Mouse (Mus musculus) T-helper 17 cell (primary cell): Measurements from ENCODE around the gene Ddx3x.
"Not testable (repeated sequence)": the region's sequence is repeated elsewhere in the genome, so short reads cannot be mapped to it uniquely, and the experiment has no call there.

Source experiments
- in situ Hi-C, 2 experiments: fragments of 300-600 bp; cut with MboI, MseI; formaldehyde crosslinking; loops; 1 replicate in 1 of 2; 2 replicates in 1 of 2; pipeline ENCODE4 v1.15.1; 2025; ENCODE audit warnings: high pct_unique_total_duplicates in 2 of 2

Ddx3x gene

DNA sequence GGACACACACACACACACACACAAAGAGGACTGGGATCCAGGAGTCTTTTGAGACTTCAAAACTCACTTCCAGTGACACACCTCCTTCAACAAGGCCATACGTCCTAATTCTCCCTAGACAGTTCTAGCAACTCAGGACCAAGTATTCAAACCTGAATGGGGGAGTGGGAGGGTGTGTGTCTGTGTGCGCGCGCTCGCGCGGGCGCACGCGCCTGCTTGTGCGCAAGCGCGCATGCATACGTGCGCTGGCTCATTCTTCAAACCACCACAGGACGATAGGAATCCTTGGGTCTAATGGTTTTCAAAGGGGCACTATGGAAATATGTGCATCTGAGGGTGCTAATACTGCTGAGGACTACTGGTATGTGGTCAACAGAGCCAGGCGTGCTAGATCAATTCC lies 1.8 kb upstream of the Ddx3x start:
- in situ Hi-C loops: loop anchor here in 1 of 2 experiments (5.0 kb wide), 1 partner anchor 37 kb away; no protein-coding TSS in a partner anchor

DNA sequence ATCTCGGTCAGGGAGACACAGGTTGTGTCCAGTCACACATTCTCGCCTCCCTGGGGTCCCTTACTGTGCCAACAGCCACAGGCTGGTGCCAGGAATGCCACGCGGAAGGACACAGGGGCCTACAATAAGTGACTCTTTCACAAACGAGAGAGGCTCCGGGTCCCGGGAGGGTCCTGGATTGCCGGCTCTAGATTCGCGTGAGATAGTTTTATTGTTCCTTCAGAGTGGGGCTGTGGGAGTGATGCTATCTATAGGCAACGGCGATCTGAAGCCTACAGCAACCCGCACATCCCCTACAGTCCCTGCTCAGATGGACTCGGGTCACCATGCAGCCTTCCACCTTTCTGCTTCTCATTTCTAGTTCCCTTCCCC lies 747 bp upstream of the Ddx3x start:
- in situ Hi-C loops: loop anchor here in 1 of 2 experiments (5.0 kb wide), 1 partner anchor 48 kb away; no protein-coding TSS in a partner anchor

DNA sequence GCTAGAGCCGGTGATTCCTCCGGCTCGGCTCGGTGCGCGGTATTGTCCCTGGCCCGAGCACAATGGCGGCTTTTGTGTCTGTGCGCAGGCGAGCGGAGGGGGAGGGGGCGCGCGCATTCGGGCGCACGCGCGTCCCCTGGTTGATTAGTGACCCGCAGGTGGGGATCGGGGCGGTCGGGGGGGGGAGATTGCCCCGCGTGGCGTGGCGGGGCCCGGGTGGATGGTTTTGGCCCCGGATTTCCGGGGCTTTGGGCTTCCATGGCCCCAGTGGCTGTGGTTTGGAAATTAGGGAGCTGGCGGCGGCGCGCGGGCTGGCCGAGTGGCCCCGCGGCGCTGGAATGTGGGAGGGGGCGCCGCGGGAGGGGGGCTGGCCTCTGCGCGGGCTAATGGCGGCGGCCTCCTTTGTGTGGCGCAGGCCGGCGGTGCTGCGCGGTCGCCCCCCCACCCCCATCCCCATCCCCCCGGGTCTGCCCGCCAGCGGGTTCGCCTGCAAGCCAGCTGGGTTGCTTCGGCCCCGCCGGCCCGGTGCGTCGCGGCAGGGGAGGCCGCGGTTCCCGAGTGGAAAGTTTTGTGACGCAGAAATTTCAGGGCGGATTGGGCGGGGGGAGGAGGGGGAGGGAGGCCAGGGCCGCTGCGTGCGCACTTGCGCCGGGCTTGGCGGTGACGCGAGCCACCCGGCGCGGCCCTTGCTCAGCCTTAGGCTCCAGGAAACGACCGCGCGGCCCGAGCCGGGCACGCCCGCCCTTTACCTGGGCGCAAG lies 739 bp downstream of the Ddx3x start:
- in situ Hi-C loops: loop anchor here in 1 of 2 experiments (5.0 kb wide), 1 partner anchor 49 kb away; no protein-coding TSS in a partner anchor

DNA sequence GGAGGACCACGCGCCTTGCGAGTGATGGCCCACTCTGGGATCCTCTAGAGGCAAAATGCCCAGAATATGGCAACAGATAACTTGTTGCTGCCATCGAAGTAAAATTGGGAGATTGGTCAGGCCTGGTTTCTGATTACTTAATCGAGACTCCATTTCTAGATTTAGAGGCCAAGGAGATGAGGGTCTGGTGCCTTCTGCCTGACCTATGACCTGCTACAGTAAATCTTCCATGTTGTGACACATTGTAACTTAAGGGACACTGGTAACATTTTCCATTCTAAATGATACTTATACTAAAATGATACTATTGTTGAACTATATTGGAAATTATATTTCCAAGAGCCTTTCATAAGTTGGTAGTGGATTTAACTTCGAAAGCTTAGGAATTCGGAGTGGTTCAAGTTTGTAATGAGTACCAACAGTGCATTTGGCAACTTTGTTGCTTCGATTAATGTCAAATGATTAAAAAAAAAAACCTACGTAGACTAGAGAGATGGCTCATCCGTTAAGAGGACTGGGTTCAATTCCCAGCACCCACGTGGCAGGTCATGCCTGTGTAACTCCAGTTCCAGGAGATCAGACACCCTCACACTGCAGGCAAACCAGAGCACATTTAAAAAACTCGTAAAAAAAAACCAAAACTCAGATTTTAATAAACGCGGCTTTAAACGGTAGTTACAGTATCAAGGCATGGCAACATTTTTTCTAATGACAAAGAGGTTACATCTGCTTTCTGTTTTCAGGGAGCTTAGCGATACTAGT lies 1.5 kb downstream of the Ddx3x start:
- in situ Hi-C loops: loop anchor here in 1 of 2 experiments (5.0 kb wide), 1 partner anchor 50 kb away; no protein-coding TSS in a partner anchor

DNA sequence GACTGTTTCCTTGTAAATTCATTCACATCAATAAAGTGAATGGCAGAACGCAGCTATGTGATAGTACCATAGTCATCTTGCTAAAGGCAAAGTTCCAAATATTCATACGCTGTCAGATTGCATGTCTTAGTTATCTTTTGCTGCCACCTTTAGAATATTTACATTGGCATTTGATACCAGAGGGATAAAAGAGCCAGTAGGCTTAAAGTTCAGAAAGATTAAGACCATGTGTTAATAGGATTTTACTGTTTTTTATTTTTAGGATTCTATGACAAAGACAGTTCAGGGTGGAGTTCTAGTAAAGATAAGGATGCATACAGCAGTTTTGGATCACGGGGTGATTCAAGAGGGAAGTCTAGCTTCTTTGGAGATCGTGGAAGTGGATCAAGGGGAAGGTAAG lies 5.0 kb downstream of the Ddx3x start:
- in situ Hi-C loops: no loop called here

DNA sequence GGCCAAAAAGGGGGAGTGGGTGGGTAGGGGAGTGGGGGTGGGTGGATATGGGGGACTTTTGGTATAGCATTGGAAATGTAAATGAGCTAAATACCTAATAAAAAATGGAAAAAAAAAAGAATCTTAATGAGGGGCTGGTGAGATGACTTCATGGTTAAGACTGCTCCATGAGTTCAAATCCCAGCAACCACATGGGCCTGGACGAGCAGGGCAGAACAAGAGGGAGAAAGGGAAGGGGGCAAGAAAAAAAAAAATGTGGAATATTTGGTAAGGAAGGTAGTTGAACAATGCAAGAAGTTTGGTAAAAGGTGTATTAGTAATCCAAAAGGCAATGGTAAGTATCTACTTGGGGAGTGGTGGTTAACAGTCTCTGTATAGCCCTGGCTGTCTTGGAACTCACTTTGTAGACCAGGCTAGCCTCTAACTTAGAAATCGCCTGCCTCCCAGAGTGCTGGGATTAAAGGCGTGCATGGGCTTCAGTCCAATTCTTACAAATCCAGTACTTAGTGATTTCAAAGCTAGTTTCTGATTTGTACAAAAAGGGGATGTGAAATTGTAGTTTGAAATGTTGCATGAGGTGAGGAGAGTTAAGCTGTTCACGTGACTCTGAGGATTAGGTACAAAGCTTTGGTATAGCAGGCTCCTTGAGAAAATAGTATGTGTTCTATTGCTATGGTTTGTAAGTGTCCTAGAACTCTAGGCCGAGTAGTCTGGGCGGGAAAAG lies 13.9 kb downstream of the Ddx3x start:
- in situ Hi-C loops: no loop called here

DNA sequence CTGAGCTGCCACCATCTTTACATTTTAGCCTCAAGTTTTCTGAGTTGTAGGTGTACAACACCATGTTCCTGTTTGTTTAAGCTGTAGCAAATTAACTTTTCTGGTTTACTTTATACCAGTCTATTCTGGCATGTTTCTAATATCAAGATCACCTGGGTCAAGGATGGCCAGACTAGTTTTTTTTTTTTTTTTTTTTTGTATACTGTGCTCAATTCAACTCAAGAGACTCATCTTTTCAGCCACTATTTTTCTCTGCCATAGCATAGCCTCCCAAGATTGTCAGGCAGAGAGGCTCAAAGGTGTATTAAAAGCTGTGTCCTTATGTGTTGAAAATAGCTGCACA lies 14.4 kb downstream of the Ddx3x start:
- in situ Hi-C loops: no loop called here

DNA sequence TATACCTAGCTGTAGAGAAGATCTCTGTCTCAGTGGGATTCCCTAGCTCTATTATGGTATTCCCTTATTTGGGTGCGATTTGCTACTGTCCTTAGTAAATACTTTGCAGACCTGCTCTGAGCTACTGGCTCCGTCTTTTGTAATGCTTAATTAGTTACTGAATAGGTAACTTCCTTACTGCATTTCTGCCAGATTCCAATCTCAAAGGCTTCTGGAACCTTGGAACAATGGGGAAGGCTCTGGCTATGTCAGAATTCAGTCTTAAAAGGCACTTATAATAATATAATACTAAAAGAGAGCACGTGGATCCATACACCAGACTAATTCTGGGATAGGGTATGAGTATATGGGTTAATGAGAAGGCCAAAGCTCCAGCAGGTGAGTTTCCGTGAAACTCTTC lies 15.5 kb downstream of the Ddx3x start:
- in situ Hi-C loops: not testable (repeated sequence)

DNA sequence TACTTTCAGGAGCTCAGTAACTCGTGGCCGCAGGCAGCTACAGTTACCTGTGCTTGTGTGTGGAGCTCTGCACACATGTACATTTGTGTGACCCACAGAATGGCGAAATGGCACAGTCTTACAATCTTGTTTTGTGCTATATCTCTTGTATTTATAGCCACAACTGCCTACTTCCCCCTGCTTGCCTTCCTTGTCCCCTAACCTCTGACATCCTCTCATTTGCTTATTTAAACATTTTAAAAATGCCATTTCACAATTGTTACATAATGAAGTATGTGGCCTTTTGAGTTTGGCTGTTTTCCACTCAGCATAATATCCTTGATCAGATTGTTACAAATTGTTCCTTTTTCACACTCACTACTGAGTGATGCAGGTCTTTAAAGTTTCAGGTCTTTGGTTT lies 25.4 kb downstream of the Ddx3x start:
- in situ Hi-C loops: no loop called here

DNA sequence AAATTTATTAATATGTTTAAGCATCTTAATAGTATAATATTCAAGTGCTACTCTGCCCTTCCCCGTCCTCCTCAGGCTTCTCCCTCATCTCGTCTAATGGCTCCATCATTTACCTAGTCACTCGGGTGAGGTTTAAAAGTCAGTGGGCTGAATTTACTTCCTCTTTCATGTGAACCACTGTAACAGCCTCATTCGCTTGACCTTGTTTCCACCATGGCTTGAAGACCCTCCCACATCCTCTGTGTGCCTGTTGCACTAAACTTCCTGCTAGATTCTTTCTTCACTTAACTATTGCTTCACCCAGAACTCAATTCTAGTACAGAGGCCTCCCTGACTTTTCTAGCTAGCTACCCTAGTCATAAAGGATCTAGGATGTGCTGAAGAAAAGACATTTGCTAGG lies 30.6 kb downstream of the Ddx3x start:
- in situ Hi-C loops: no loop called here

DNA sequence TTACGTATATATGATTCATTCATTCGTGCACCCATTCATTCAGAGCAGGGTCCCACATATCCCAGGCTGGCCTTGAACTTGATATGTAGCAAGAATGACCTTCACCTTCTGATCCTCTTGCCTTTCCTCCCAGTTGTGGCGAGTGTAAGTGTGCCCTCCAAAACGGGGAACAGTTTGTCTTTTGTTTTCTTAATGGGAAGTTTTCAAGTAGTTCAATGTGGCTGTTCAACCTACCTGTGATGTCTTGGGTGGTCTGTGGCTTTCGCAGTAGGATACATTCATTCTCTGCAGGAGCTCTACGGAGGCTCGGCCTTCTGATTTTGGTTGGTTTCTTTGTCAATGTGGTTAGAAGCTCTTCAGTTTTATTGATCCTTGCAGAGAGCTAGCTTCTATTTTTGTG lies 48.8 kb downstream of the Ddx3x start:
- in situ Hi-C loops: no loop called here
